25 mouse cellular contexts compared by ENCODE assay signal in genomic region chr12:36436956-36437355, GRCm38 (mm10). TPM values are rescaled to one million over a fixed set of nuclear protein-coding genes. Genes with fewer than 3 reads are reported as not detected.
A peak's percentile ranks its signal among the peaks of the same experiment; 100 is the strongest.
DNase-seq lines count a peak whose midpoint lies in the region; ATAC-seq and TF ChIP-seq lines count a peak whose summit lies in the region.
"Had no signal": no experiment of that assay in that cellular context is flagged by ENCODE, and none has a peak within 500 bp of the region (broad histone marks: within the 10 kb centered on the region; RNA-seq: fewer than 3 reads in every experiment).

No protein-coding gene starts in this region.

- in situ Hi-C loops in CH12.LX (cut with MboI; ENCODE audit: low pct_ligation_motif_present, low pct_unique_long_range_greater_than_20kb, low sequenced_read_pairs) = no loop called here

- no peak for TF ChIP-seq RAD21 in CH12.LX (IDR thresholded peaks at IDR 0.05; ENCODE audit: low read depth, low read length)

- dilution Hi-C loops in CH12.LX (cut with MboI; ENCODE audit: extremely low pct_ligation_motif_present, extremely low pct_unique_long_range_greater_than_20kb, low sequenced_read_pairs) = no loop called here

- TF ChIP-seq CTCF in CH12.LX (conservative IDR thresholded peaks at IDR 0.05 in 1 of 2, IDR thresholded peaks at IDR 0.05 in 1 of 2; ENCODE audit: low read depth in 2 of 2, low read length in 2 of 2) = no peak
- no peak for TF ChIP-seq CTCF in liver, embryonic 14.5 days (IDR thresholded peaks at IDR 0.05; ENCODE audit: low read depth)

- DNase-seq in heart, adult 11 months = no peak
- DNase-seq in CH12.LX (ENCODE audit: extremely low read depth) = no peak
- DNase-seq in MEL-GATA-1-ER (ENCODE audit: extremely low read depth, low read depth) = peak; percentile 67
- peak in 2 of 3 experiments; percentile 10 to 17 for DNase-seq in liver, embryonic 14.5 days (ENCODE audit: low read depth in 3 of 3, low spot score in 3 of 3)
- DNase-seq in retina, embryonic 14.5 days (ENCODE audit: low spot score) = no peak
- no peak for DNase-seq in cerebellum, postnatal 25 days
- DNase-seq in layer of hippocampus, postnatal 14 days (ENCODE audit: low spot score in 2 of 2) = no peak
- DNase-seq: adrenal gland, adult 8-10 months; B cell, adult 2 months; cerebellum, adult 11 months; cerebellum, postnatal 10 days; gastrocnemius, adult 2 months; kidney, adult 8-10 months; kidney, postnatal 14 days; lung, adult 18-20 months; lung, postnatal 14 days; thymus, postnatal 25 days had no signal

- no peak overlapping the region for H3K9ac ChIP-seq in heart, embryonic 13.5 days
- no peak overlapping the region for H3K9ac ChIP-seq in CH12.LX (ENCODE audit: insufficient read depth, low read depth)
- H3K9ac ChIP-seq in liver, embryonic 14.5 days (replicated peaks) = no peak overlapping the region
- H3K9ac ChIP-seq: embryonic facial prominence, embryonic 15.5 days; hindbrain, embryonic 12.5 days had no signal

- H3K27me3 ChIP-seq in heart, embryonic 13.5 days (replicated peaks) = no peaks in the 10 kb centered on the region
- H3K27me3 ChIP-seq in CH12.LX (replicated peaks) = no peaks in the 10 kb centered on the region
- H3K27me3 ChIP-seq in liver, embryonic 14.5 days (ENCODE audit: control insufficient read depth, insufficient read depth, low read length) = no peaks in the 10 kb centered on the region
- H3K27me3 ChIP-seq: embryonic facial prominence, embryonic 15.5 days; hindbrain, embryonic 12.5 days; Patski had no signal

- H3K4me2 ChIP-seq in heart, embryonic 13.5 days = peak overlapping the region; percentile 30
- 0 out of 2 replicates have a peak overlapping the region, but pooled peaks have one; percentile 1 for H3K4me2 ChIP-seq in CH12.LX (ENCODE audit: insufficient read depth, low read depth, poor library complexity, severe bottlenecking)
- peak overlapping the region; percentile 51 for H3K4me2 ChIP-seq in liver, embryonic 14.5 days (ENCODE audit: low read depth)
- H3K4me2 ChIP-seq: embryonic facial prominence, embryonic 15.5 days; hindbrain, embryonic 12.5 days had no signal

- H3K4me1 ChIP-seq in heart, embryonic 13.5 days = peaks cover 8% of the 10 kb centered on the region
- H3K4me1 ChIP-seq in CH12.LX (ENCODE audit: control insufficient read depth in 1 of 2, insufficient read depth in 2 of 2) = peaks cover 5% of the 10 kb centered on the region in 2 experiments; a peak in 2 of 4 replicates
- peaks cover 6 to 12% of the 10 kb centered on the region in 2 experiments for H3K4me1 ChIP-seq in liver, embryonic 14.5 days (replicated peaks; ENCODE audit: control insufficient read depth in 2 of 2, insufficient read depth in 2 of 2, low read length in 1 of 2)
- H3K4me1 ChIP-seq: embryonic facial prominence, embryonic 15.5 days; hindbrain, embryonic 12.5 days had no signal

- no peaks in the 10 kb centered on the region for H3K9me3 ChIP-seq in heart, embryonic 13.5 days
- H3K9me3 ChIP-seq in CH12.LX (replicated peaks; ENCODE audit: low read length) = no peaks in the 10 kb centered on the region
- no peaks in the 10 kb centered on the region for H3K9me3 ChIP-seq in liver, embryonic 14.5 days (ENCODE audit: control insufficient read depth, low read length)
- H3K9me3 ChIP-seq: embryonic facial prominence, embryonic 15.5 days; hindbrain, embryonic 12.5 days; midbrain, embryonic 10.5 days had no signal

- 0 out of 2 replicates have a peak overlapping the region, but pooled peaks have one; percentile 10 for H3K4me3 ChIP-seq in heart, embryonic 13.5 days
- no peak overlapping the region for H3K4me3 ChIP-seq in CH12.LX (replicated peaks in 1 of 3; ENCODE audit: low read depth in 2 of 3, low read length in 2 of 3, poor library complexity in 1 of 3)
- H3K4me3 ChIP-seq in liver, embryonic 14.5 days (ENCODE audit: insufficient read depth in 1 of 2, low read depth in 2 of 2, low read length in 2 of 2) = no peak overlapping the region
- H3K4me3 ChIP-seq: embryonic facial prominence, embryonic 15.5 days; gastrocnemius, adult 2 months; hindbrain, embryonic 12.5 days; layer of hippocampus, adult 2 months; midbrain, embryonic 10.5 days had no signal

- H3K79me2 ChIP-seq in CH12.LX (replicated peaks; ENCODE audit: control insufficient read depth, extremely low read depth, insufficient read depth, poor library complexity, severe bottlenecking) = no peaks in the 10 kb centered on the region

- TF ChIP-seq EP300 in CH12.LX (IDR thresholded peaks at IDR 0.05; ENCODE audit: low read length) = no peak
- peak; percentile 76 for TF ChIP-seq EP300 in liver, embryonic 14.5 days (IDR thresholded peaks at IDR 0.05; ENCODE audit: low read depth)

- ATAC-seq in heart, embryonic 13.5 days (ENCODE audit: extremely low read depth, insufficient number of reproducible peaks, low FRiP score, low TSS enrichment) = no peak
- ATAC-seq in liver, embryonic 14.5 days (ENCODE audit: insufficient read depth) = peak; percentile 75; the same call in 1 of the 2 replicates
- ATAC-seq: inflammation-experienced regulatory T-cells, adult 6 months; Patski had no signal

- 0 out of 2 replicates have a peak overlapping the region, but pooled peaks have one; percentile 21 for H3K27ac ChIP-seq in heart, embryonic 13.5 days (replicated peaks)
- H3K27ac ChIP-seq in CH12.LX (ENCODE audit: insufficient read depth, low read depth) = no peak overlapping the region
- 0 out of 2 replicates have a peak overlapping the region, but pooled peaks have one; percentile 30 for H3K27ac ChIP-seq in liver, embryonic 14.5 days
- H3K27ac ChIP-seq: embryonic facial prominence, embryonic 15.5 days; gastrocnemius, adult 2 months; hindbrain, embryonic 12.5 days; layer of hippocampus, adult 2 months; midbrain, embryonic 10.5 days had no signal

- no peaks in the 10 kb centered on the region for H3K36me3 ChIP-seq in heart, embryonic 13.5 days
- no peaks in the 10 kb centered on the region for H3K36me3 ChIP-seq in CH12.LX (replicated peaks in 1 of 2; ENCODE audit: control insufficient read depth in 1 of 2, insufficient read depth in 1 of 2, low read length in 1 of 2)
- no peaks in the 10 kb centered on the region for H3K36me3 ChIP-seq in liver, embryonic 14.5 days (replicated peaks; ENCODE audit: control insufficient read depth, insufficient read depth, low read depth)
- H3K36me3 ChIP-seq: embryonic facial prominence, embryonic 15.5 days; hindbrain, embryonic 12.5 days; midbrain, embryonic 10.5 days had no signal

- TF ChIP-seq POLR2A in CH12.LX (IDR thresholded peaks at IDR 0.05; ENCODE audit: low read depth, low read length) = no peak

- 15% methylated on average over 5 of the region's 5 CpGs for WGBS in heart, embryonic 13.5 days
- 18% methylated on average over 5 of the region's 5 CpGs for WGBS in liver, embryonic 14.5 days (ENCODE audit: insufficient replicate concordance)

TF ChIP-seq in CH12.LX, 34 proteins besides CTCF, POLR2A, EP300 and RAD21:
- no peak for TF ChIP-seq MAX (IDR thresholded peaks at IDR 0.05; ENCODE audit: low read length)
- TF ChIP-seq ETS1 (conservative IDR thresholded peaks at IDR 0.05; ENCODE audit: low read depth, low read length) = no peak
- TF ChIP-seq MXI1 (IDR thresholded peaks at IDR 0.05; ENCODE audit: low read depth, low read length) = no peak
- no peak for TF ChIP-seq MAFK (IDR thresholded peaks at IDR 0.05; ENCODE audit: insufficient replicate concordance, low read length)
- TF ChIP-seq HCFC1 (IDR thresholded peaks at IDR 0.05; ENCODE audit: low read depth, low read length) = no peak
- TF ChIP-seq POLR2AphosphoS2 (IDR thresholded peaks at IDR 0.05; ENCODE audit: low read depth, low read length) = no peak
- TF ChIP-seq UBTF (IDR thresholded peaks at IDR 0.05; ENCODE audit: low read depth, low read length) = no peak
- no peak for TF ChIP-seq ZNF384 (IDR thresholded peaks at IDR 0.05; ENCODE audit: low read depth, low read length)
- no peak for TF ChIP-seq E2F4 (IDR thresholded peaks at IDR 0.05; ENCODE audit: insufficient replicate concordance, low read depth, low read length)
- no peak for TF ChIP-seq SIN3A (IDR thresholded peaks at IDR 0.05; ENCODE audit: low read length)
- no peak for TF ChIP-seq MYC (IDR thresholded peaks at IDR 0.05; ENCODE audit: low read depth, low read length)
- no peak for TF ChIP-seq TBP (conservative IDR thresholded peaks at IDR 0.05; ENCODE audit: low read depth, low read length)
- no peak for TF ChIP-seq NELFE (IDR thresholded peaks at IDR 0.05; ENCODE audit: low read depth, low read length)
- TF ChIP-seq USF1 (IDR thresholded peaks at IDR 0.05; ENCODE audit: low read depth, low read length) = no peak
- TF ChIP-seq MEF2A (IDR thresholded peaks at IDR 0.05; ENCODE audit: borderline replicate concordance, low read depth, low read length) = no peak
TF ChIP-seq in CH12.LX: peak in this region for 0.

RNA-seq across cellular contexts. Expression of gene D630036H23Rik, which starts 55.0 kb away (rescaled TPM):
- 0.92 and 1.3 TPM in 2 replicates for polyA plus RNA-seq in heart, embryonic 13.5 days (2015; fragmentation: Nextera tagmentation; extraction: Ambion mirVana)
- total RNA-seq in CH12.LX (2012; rRNA removed) (0.25 and 0.34 TPM in 2 replicates), CH12.LX (2014; rRNA removed) (0.63 TPM in 1 of 2 replicates, not detected in the other)
- 0.27 TPM in 1 of 2 replicates, not detected in the other for polyA plus RNA-seq in CH12.LX (2012; ENCODE audit: insufficient read length, low read depth)
- 0.08 and 0.10 TPM in 2 replicates for polyA plus RNA-seq in liver, embryonic 14.5 days (2012; rRNA removed)
- polyA plus RNA-seq in liver, embryonic 14.5 days (2014; fragmentation: Nextera tagmentation; extraction: Ambion mirVana) = 0.24 TPM in 1 of 2 replicates, not detected in the other
- 1 to 10 TPM; 2.7 to 3.0 TPM for total RNA-seq in layer of hippocampus, postnatal 14 days (2021)
- total RNA-seq: monocyte, adult 5-6 weeks had no signal
- polyA plus RNA-seq: Patski had no signal

RNA-seq across cellular contexts. Expression of gene Ispd, which starts 55.7 kb away (rescaled TPM):
- polyA plus RNA-seq in heart, embryonic 13.5 days (2015; fragmentation: Nextera tagmentation; extraction: Ambion mirVana) = 9.3 and 9.9 TPM in 2 replicates
- total RNA-seq in CH12.LX (2012; rRNA removed) (0.42 and 0.51 TPM in 2 replicates), CH12.LX (2014; rRNA removed) (1.6 and 1.8 TPM in 2 replicates)
- 1.2 and 1.4 TPM in 2 replicates for polyA plus RNA-seq in CH12.LX (2012; ENCODE audit: insufficient read length, low read depth)
- 0.35 and 0.66 TPM in 2 replicates for polyA plus RNA-seq in liver, embryonic 14.5 days (2012; rRNA removed)
- 1.7 and 2.1 TPM in 2 replicates for polyA plus RNA-seq in liver, embryonic 14.5 days (2014; fragmentation: Nextera tagmentation; extraction: Ambion mirVana)
- total RNA-seq in layer of hippocampus, postnatal 14 days (2021) = 10 to 100 TPM; 13.1 to 13.4 TPM
- total RNA-seq: monocyte, adult 5-6 weeks had no signal

Comparison
In these comparisons a context has a peak if more than half of its experiments do, and no peak if none do; other contexts are left out.
1. H3K4me2 ChIP-seq: peak in every context shown above with its lines; median percentile 51 in liver, embryonic 14.5 days; 30 in heart, embryonic 13.5 days; 1 in CH12.LX.
2. DNase-seq: peak in MEL-GATA-1-ER (single experiment) and liver, embryonic 14.5 days (2 of 3); none in heart, adult 11 months (single experiment), CH12.LX (single experiment), retina, embryonic 14.5 days (single experiment), cerebellum, postnatal 25 days (0 of 2) and layer of hippocampus, postnatal 14 days (0 of 2).